Mouse (Mus musculus): ENCODE measurements around the gene Vmn1r219. TPM values are rescaled to one million over a fixed set of nuclear protein-coding genes. Genes with fewer than 3 reads are reported as not detected.

Vmn1r219 gene
- polyA plus RNA-seq, 1 experiment from 2014 or later = not detected

Other genes with a start within 250 kb of the Vmn1r219 start
- gene Vmn1r213, start 151.7 kb upstream of the Vmn1r219 start, polyA plus RNA-seq (2015; fragmentation: Nextera tagmentation; extraction: Ambion mirVana) = not detected in 2 replicates
- gene Vmn1r214, start 128.9 kb upstream of the Vmn1r219 start, polyA plus RNA-seq (2015; fragmentation: Nextera tagmentation; extraction: Ambion mirVana) = not detected in 2 replicates
- not detected in 2 replicates for gene Vmn1r215, start 91.3 kb upstream of the Vmn1r219 start, polyA plus RNA-seq (2015; fragmentation: Nextera tagmentation; extraction: Ambion mirVana)
- not detected in 2 replicates for gene Vmn1r217, start 41.1 kb upstream of the Vmn1r219 start, polyA plus RNA-seq (2015; fragmentation: Nextera tagmentation; extraction: Ambion mirVana)
- gene Vmn1r218, start 26.2 kb upstream of the Vmn1r219 start, polyA plus RNA-seq (2015; fragmentation: Nextera tagmentation; extraction: Ambion mirVana) = not detected in 2 replicates
- gene Vmn1r220, start 28.7 kb downstream of the Vmn1r219 start, polyA plus RNA-seq (2015; fragmentation: Nextera tagmentation; extraction: Ambion mirVana) = not detected in 2 replicates
- gene Vmn1r221, start 54.8 kb downstream of the Vmn1r219 start, polyA plus RNA-seq (2015; fragmentation: Nextera tagmentation; extraction: Ambion mirVana) = not detected in 2 replicates
- gene Vmn1r222, start 76.6 kb downstream of the Vmn1r219 start, polyA plus RNA-seq (2015; fragmentation: Nextera tagmentation; extraction: Ambion mirVana) = not detected in 2 replicates
- not detected in 2 replicates for gene Vmn1r223, start 87.8 kb downstream of the Vmn1r219 start, polyA plus RNA-seq (2015; fragmentation: Nextera tagmentation; extraction: Ambion mirVana)
- gene Zfp322a, start 209.9 kb downstream of the Vmn1r219 start, polyA plus RNA-seq (2015; fragmentation: Nextera tagmentation; extraction: Ambion mirVana) = 58.3 and 60.9 TPM in 2 replicates